Mouse (Mus musculus): ENCODE data around the gene Smarcal1. TPM values are rescaled to one million over a fixed set of nuclear protein-coding genes. Genes with fewer than 3 reads are reported as not detected.

Gene Smarcal1
- total and polyA plus RNA-seq, 2 experiments = 8.3 to 13.9 TPM

DNA sequence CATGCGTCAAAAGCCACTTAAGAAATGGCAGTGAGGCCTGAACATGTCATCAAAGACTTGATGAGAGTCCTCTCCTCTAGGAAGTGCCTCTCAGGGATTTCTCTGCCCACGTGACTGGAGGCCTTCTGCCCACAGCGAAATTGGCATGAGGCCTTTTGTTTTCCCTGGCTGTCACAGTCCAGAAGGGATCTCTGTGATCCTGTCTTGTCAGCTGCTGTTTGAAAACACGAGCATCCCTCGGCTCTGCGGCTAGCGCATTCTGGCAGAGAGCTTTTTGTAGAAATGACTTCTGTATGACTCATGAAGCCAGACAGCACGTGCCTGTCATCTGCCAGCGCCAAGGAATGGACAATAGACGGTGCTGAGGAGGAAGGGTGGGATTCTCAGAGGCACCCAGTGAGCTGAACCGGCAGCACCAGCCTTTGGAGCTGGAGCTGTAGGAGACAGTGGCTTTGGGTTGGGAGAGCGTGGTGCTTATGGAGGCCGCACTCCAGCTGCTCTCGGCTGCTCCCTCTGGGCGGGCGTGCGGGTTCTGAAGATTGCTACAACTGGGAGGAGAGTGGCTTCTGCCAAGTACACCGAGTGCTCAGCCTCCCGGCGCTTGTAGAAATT, 10.4 kb downstream of the Smarcal1 start:
- no peaks in the 10 kb centered on the region for H3K27me3 ChIP-seq (ENCODE audit: control insufficient read depth, insufficient read depth, low read length)
- no peak overlapping the region for H3K27ac ChIP-seq (replicated peaks; ENCODE audit: insufficient read depth, low read depth, low read length)
- no peak for DNase-seq (ENCODE audit: extremely low read depth, low read depth, low spot score)
- 86% methylated on average over 20 of the region's 20 CpGs for WGBS
- no peak for TF ChIP-seq POLR2A (IDR thresholded peaks at IDR 0.05; ENCODE audit: extremely low read depth, insufficient read depth, low read length)
- TF ChIP-seq CTCF (IDR thresholded peaks at IDR 0.05; ENCODE audit: low read depth, low read length) = no peak
- H3K36me3 ChIP-seq (ENCODE audit: control insufficient read depth, insufficient read depth, low read length) = peaks cover 13% of the 10 kb centered on the region
- H3K9ac ChIP-seq (ENCODE audit: low read depth, low read length) = no peak overlapping the region
- no peaks in the 10 kb centered on the region for H3K79me2 ChIP-seq (ENCODE audit: control insufficient read depth, insufficient read depth, low read length)
- H3K4me3 ChIP-seq (ENCODE audit: insufficient read depth, low read depth, low read length) = no peak overlapping the region
- H3K4me1 ChIP-seq (ENCODE audit: control insufficient read depth, insufficient read depth, low read length) = no peaks in the 10 kb centered on the region

DNA sequence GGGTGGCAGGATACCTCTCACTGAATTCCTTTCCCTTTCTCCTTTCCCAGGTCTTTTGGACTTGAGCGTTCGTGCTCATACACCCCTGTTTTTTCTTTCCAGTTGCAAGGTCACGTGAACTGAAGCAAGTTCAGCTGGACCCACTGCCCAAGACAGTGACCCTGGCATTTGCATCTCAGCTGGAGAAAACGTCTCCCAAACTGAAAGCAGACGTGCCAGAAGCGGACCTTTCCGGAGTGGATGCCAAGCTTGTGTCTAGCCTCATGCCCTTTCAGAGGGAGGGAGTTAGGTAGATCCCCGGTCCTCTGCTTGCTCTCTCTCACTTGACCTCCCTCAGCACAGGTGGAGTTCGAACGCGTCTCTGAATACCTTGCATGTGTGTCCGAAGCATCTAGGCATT, 12.6 kb downstream of the Smarcal1 start:
- H3K9ac ChIP-seq (ENCODE audit: low read depth, low read length) = no peak overlapping the region
- peaks cover 3% of the 10 kb centered on the region; the same call in 1 of the 2 replicates for H3K4me1 ChIP-seq (ENCODE audit: control insufficient read depth, insufficient read depth, low read length)
- no peak for DNase-seq (ENCODE audit: extremely low read depth, low read depth, low spot score)
- TF ChIP-seq CTCF (IDR thresholded peaks at IDR 0.05; ENCODE audit: low read depth, low read length) (no peak), POLR2A (IDR thresholded peaks at IDR 0.05; ENCODE audit: extremely low read depth, insufficient read depth, low read length) (no peak)
- H3K27ac ChIP-seq (replicated peaks; ENCODE audit: insufficient read depth, low read depth, low read length) = no peak overlapping the region
- no peaks in the 10 kb centered on the region for H3K27me3 ChIP-seq (ENCODE audit: control insufficient read depth, insufficient read depth, low read length)
- H3K79me2 ChIP-seq (ENCODE audit: control insufficient read depth, insufficient read depth, low read length) = no peaks in the 10 kb centered on the region
- 95% methylated on average over 12 of the region's 12 CpGs for WGBS
- peaks cover 11% of the 10 kb centered on the region for H3K36me3 ChIP-seq (ENCODE audit: control insufficient read depth, insufficient read depth, low read length)
- H3K4me3 ChIP-seq (ENCODE audit: insufficient read depth, low read depth, low read length) = no peak overlapping the region

DNA sequence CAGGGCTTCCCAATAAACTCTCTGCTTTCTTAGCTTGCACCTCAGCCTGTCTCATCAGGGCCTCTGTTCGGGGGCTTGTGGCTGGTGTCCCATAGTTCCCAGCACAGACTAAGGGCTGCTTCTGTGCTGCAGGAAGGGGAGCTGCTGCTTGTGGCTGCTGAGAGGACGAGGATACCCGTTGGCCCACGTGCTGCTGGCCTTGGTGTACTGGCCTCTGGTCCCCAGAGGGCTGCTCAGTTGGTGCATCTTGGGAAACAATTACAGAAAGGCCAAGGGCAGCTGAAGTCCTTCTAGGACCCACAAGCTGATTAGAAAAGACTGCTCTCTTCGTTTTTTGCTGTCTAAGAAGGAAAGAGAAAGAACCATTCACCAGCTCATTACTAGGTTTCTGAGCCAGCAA, 13.2 kb downstream of the Smarcal1 start:
- WGBS = 83% methylated on average over 5 of the region's 5 CpGs
- H3K4me3 ChIP-seq (ENCODE audit: insufficient read depth, low read depth, low read length) = no peak overlapping the region
- no peak for TF ChIP-seq CTCF (IDR thresholded peaks at IDR 0.05; ENCODE audit: low read depth, low read length)
- no peak for TF ChIP-seq POLR2A (IDR thresholded peaks at IDR 0.05; ENCODE audit: extremely low read depth, insufficient read depth, low read length)

GRCm38 (mm10) chr1:72599146-72600101, 16.4 kb downstream of the Smarcal1 start:
- Histone ChIP-seq H3K4me1 (ENCODE audit: control insufficient read depth, insufficient read depth, low read length) (peaks cover 3% of the 10 kb centered on the region; the same call in 1 of the 2 replicates), H3K79me2 (ENCODE audit: control insufficient read depth, insufficient read depth, low read length) (no peaks in the 10 kb centered on the region), H3K4me3 (ENCODE audit: insufficient read depth, low read depth, low read length) (no peak overlapping the region), H3K9ac (ENCODE audit: low read depth, low read length) (no peak overlapping the region), H3K27me3 (ENCODE audit: control insufficient read depth, insufficient read depth, low read length) (no peaks in the 10 kb centered on the region), H3K27ac (replicated peaks; ENCODE audit: insufficient read depth, low read depth, low read length) (no peak overlapping the region), H3K36me3 (ENCODE audit: control insufficient read depth, insufficient read depth, low read length) (peaks cover 11% of the 10 kb centered on the region; the same call in 1 of the 2 replicates)
- TF ChIP-seq CTCF (IDR thresholded peaks at IDR 0.05; ENCODE audit: low read depth, low read length) = no peak
- WGBS = 38% methylated on average over 21 of the region's 21 CpGs
- peak; percentile 6 for DNase-seq (ENCODE audit: extremely low read depth, low read depth, low spot score)

More for the DNA sequence above, 13.2 kb downstream of the Smarcal1 start:
- peaks cover 9% of the 10 kb centered on the region for H3K36me3 ChIP-seq (ENCODE audit: control insufficient read depth, insufficient read depth, low read length)
- no peak overlapping the region for H3K9ac ChIP-seq (ENCODE audit: low read depth, low read length)
- no peaks in the 10 kb centered on the region for H3K27me3 ChIP-seq (ENCODE audit: control insufficient read depth, insufficient read depth, low read length)
- peaks cover 3% of the 10 kb centered on the region; the same call in 1 of the 2 replicates for H3K4me1 ChIP-seq (ENCODE audit: control insufficient read depth, insufficient read depth, low read length)
- DNase-seq (ENCODE audit: extremely low read depth, low read depth, low spot score) = no peak
- H3K27ac ChIP-seq (replicated peaks; ENCODE audit: insufficient read depth, low read depth, low read length) = no peak overlapping the region
- H3K79me2 ChIP-seq (ENCODE audit: control insufficient read depth, insufficient read depth, low read length) = no peaks in the 10 kb centered on the region

GRCm38 (mm10) chr1:72600778-72601177, 17.7 kb downstream of the Smarcal1 start:
- H3K36me3 ChIP-seq (ENCODE audit: control insufficient read depth, insufficient read depth, low read length) = peaks cover 14% of the 10 kb centered on the region; the same call in 1 of the 2 replicates

More at GRCm38 (mm10) chr1:72600778-72601177, 17.7 kb downstream of the Smarcal1 start:
- Histone ChIP-seq H3K27ac (replicated peaks; ENCODE audit: insufficient read depth, low read depth, low read length) (no peak overlapping the region), H3K4me3 (ENCODE audit: insufficient read depth, low read depth, low read length) (no peak overlapping the region), H3K27me3 (ENCODE audit: control insufficient read depth, insufficient read depth, low read length) (no peaks in the 10 kb centered on the region), H3K9ac (ENCODE audit: low read depth, low read length) (no peak overlapping the region), H3K79me2 (ENCODE audit: control insufficient read depth, insufficient read depth, low read length) (no peaks in the 10 kb centered on the region), H3K4me1 (ENCODE audit: control insufficient read depth, insufficient read depth, low read length) (peaks cover 3% of the 10 kb centered on the region; the same call in 1 of the 2 replicates)
- DNase-seq (ENCODE audit: extremely low read depth, low read depth, low spot score) = no peak
- WGBS = 89% methylated on average over 5 of the region's 5 CpGs
- TF ChIP-seq POLR2A (IDR thresholded peaks at IDR 0.05; ENCODE audit: extremely low read depth, insufficient read depth, low read length) (no peak), CTCF (IDR thresholded peaks at IDR 0.05; ENCODE audit: low read depth, low read length) (no peak)

Measured in liver, adult 2 months (tissue).